Mouse (Mus musculus) cerebellum, adult 2 months (tissue): Measurements from ENCODE around the gene Cask.

Experiments used
- CTCF ChIP-seq: fragments of 200-500 bp; IDR thresholded peaks from 2 replicates; pipeline ENCODE4 v1.5.1; 2011; ENCODE audit warnings: low read depth, mild to moderate bottlenecking, control low read depth, low read length, moderate library complexity, borderline replicate concordance; ENCODE audit not compliant: insufficient read depth
- POLR2A ChIP-seq: fragments of 200-500 bp; IDR thresholded peaks from 2 replicates; pipeline ENCODE4 v1.6.1; 2011; ENCODE audit warnings: low read length, control low read depth, borderline replicate concordance; ENCODE audit not compliant: insufficient read depth

DNA sequence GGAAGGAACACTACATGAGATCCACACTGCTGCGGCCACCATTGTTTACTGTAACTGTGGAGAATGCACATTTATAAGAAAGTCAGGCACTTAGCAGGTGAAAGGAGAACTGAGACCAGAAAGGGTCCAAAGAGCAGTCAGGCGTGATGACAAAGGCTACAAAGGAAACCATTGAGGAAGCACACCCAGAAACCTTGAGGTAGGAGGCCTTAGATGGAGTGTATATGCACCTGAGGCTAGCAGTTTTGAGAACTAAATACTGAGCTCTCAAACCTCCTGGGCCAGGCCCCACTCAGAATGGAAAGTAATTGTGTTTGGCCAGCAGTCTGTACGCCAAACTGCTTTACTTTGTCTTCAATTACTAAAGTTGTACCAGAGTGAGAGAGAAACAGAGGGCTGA lies 180.8 kb downstream of the Cask start:
- TF ChIP-seq CTCF (no peak), POLR2A (no peak)
